Mouse (Mus musculus) liver, adult 2 months (tissue): ENCODE results near the gene Olfr1289. TPM values are rescaled to one million over a fixed set of nuclear protein-coding genes. Genes with fewer than 3 reads are reported as not detected.

Source experiments
- DNase-seq: peaks from one replicate; pipeline ENCODE4 v3.0.0-alpha.2; 2011; ENCODE audit warnings: low read depth, low spot score; ENCODE audit errors: extremely low read depth
- H3K27ac ChIP-seq: fragments of 200-500 bp; replicated peaks from 2 replicates; pipeline ENCODE4 v1.5.1; 2012; ENCODE audit warnings: low read depth, mild to moderate bottlenecking, control low read depth, inconsistent platforms, low read length; ENCODE audit not compliant: insufficient read depth
- H3K27me3 ChIP-seq: fragments of 200-500 bp; 2 replicates; pipeline ENCODE4 v1.6.1; 2012; ENCODE audit warnings: mild to moderate bottlenecking, moderate library complexity, low read length, inconsistent platforms; ENCODE audit not compliant: control insufficient read depth, insufficient read depth
- H3K36me3 ChIP-seq: fragments of 200-500 bp; 2 replicates; pipeline ENCODE4 v1.6.1; 2012; ENCODE audit warnings: low read length, inconsistent platforms; ENCODE audit not compliant: control insufficient read depth, insufficient read depth
- H3K4me1 ChIP-seq: fragments of 200-500 bp; 2 replicates; pipeline ENCODE4 v1.6.1; 2011; ENCODE audit warnings: low read length; ENCODE audit not compliant: control insufficient read depth, insufficient read depth
- H3K4me3 ChIP-seq: fragments of 200-500 bp; 2 replicates; pipeline ENCODE4 v1.5.1; 2011; ENCODE audit warnings: low read depth, mild to moderate bottlenecking, control low read depth, low read length, moderate library complexity; ENCODE audit not compliant: insufficient read depth
- H3K79me2 ChIP-seq: fragments of 200-500 bp; 2 replicates; pipeline ENCODE4 v1.6.1; 2012; ENCODE audit warnings: inconsistent platforms, mild to moderate bottlenecking, low read length, moderate library complexity; ENCODE audit not compliant: control insufficient read depth, insufficient read depth
- H3K9ac ChIP-seq: fragments of 200-500 bp; 2 replicates; pipeline ENCODE4 v1.6.1; 2012; ENCODE audit warnings: low read depth, mild to moderate bottlenecking, control low read depth, inconsistent platforms, low read length
- CTCF ChIP-seq: fragments of 200-500 bp; IDR thresholded peaks from 2 replicates; pipeline ENCODE4 v1.5.1; 2011; ENCODE audit warnings: low read depth, low read length, control low read depth
- POLR2A ChIP-seq: fragments of 200-500 bp; IDR thresholded peaks from 2 replicates; pipeline ENCODE4 v1.6.1; 2011; ENCODE audit warnings: low read length, control low read depth; ENCODE audit not compliant: insufficient read depth; ENCODE audit errors: extremely low read depth
- WGBS: fragments of 180-500 bp; shearing (Covaris S2); methylation state at CpG from one replicate; pipeline ENCODE4 v1.1.7; 2018; 5-methylcytosine and 5-hydroxymethylcytosine counted together
- polyA plus RNA-seq: library from polyadenylated mRNA; depleted of rRNA; stranded (reverse); fragments of >200 nt; gene quantifications from 2 replicates; pipeline ENCODE4 v1.2.3, GENCODE M21; 2012; rRNA removed
- total RNA-seq: library from RNA; depleted of rRNA; stranded (reverse); fragments of >200 nt; gene quantifications from 2 replicates; pipeline ENCODE4 v1.2.3, GENCODE M21; 2014; rRNA removed

The Olfr1289 gene
- total and polyA plus RNA-seq, 2 experiments: not detected

- 72% methylated on average over 1 of the region's 1 CpGs for WGBS
- no peaks in the 10 kb centered on the region for H3K4me1 ChIP-seq
- H3K79me2 ChIP-seq: no peaks in the 10 kb centered on the region
- H3K9ac ChIP-seq: no peak within 1 kb of the TSS
- no peak within 1 kb of the TSS for H3K4me3 ChIP-seq
- H3K27ac ChIP-seq: no peak within 1 kb of the TSS
- DNase-seq: no peak
- TF ChIP-seq CTCF (no peak), POLR2A (no peak)
- H3K27me3 ChIP-seq: no peaks in the 10 kb centered on the region
- H3K36me3 ChIP-seq: no peaks in the 10 kb centered on the region
Measured at GRCm38 (mm10) chr2:111524903-111525302, 44.3 kb downstream of the Olfr1289 start, which contains the start of gene Olfr1293-ps. Gene Olfr1293-ps, plus strand, starts transcription at chr2:111525203.

Other genes starting within 250 kb of the Olfr1289 start
- not detected in 2 replicates for gene Olfr1275, start 245.5 kb upstream of the Olfr1289 start, total RNA-seq
- gene Olfr1275, start 245.5 kb upstream of the Olfr1289 start, polyA plus RNA-seq: not detected in 2 replicates
- not detected in 2 replicates for gene Olfr1276, start 226.3 kb upstream of the Olfr1289 start, total RNA-seq
- gene Olfr1276, start 226.3 kb upstream of the Olfr1289 start, polyA plus RNA-seq: not detected in 2 replicates
- not detected in 2 replicates for gene Olfr1277, start 206.7 kb upstream of the Olfr1289 start, total RNA-seq
- not detected in 2 replicates for gene Olfr1277, start 206.7 kb upstream of the Olfr1289 start, polyA plus RNA-seq
- not detected in 2 replicates for gene Olfr1278, start 190.7 kb upstream of the Olfr1289 start, total RNA-seq
- gene Olfr1278, start 190.7 kb upstream of the Olfr1289 start, polyA plus RNA-seq: not detected in 2 replicates
- not detected in 2 replicates for gene Olfr1279, start 180.2 kb upstream of the Olfr1289 start, total RNA-seq
- gene Olfr1279, start 180.2 kb upstream of the Olfr1289 start, polyA plus RNA-seq: not detected in 2 replicates
- not detected in 2 replicates for gene Olfr1280, start 166.8 kb upstream of the Olfr1289 start, total RNA-seq
- gene Olfr1280, start 166.8 kb upstream of the Olfr1289 start, polyA plus RNA-seq: not detected in 2 replicates
- not detected in 2 replicates for gene Olfr1281, start 154.3 kb upstream of the Olfr1289 start, total RNA-seq
- gene Olfr1281, start 154.3 kb upstream of the Olfr1289 start, polyA plus RNA-seq: not detected in 2 replicates
- gene Olfr1282, start 144.7 kb upstream of the Olfr1289 start, total RNA-seq: not detected in 2 replicates
- gene Olfr1282, start 144.7 kb upstream of the Olfr1289 start, polyA plus RNA-seq: not detected in 2 replicates
- not detected in 2 replicates for gene Olfr1283, start 114.0 kb upstream of the Olfr1289 start, total RNA-seq
- gene Olfr1283, start 114.0 kb upstream of the Olfr1289 start, polyA plus RNA-seq: not detected in 2 replicates
- gene Olfr1284, start 105.3 kb upstream of the Olfr1289 start, total RNA-seq: not detected in 2 replicates
- not detected in 2 replicates for gene Olfr1284, start 105.3 kb upstream of the Olfr1289 start, polyA plus RNA-seq
- gene Olfr1286, start 57.7 kb upstream of the Olfr1289 start, total RNA-seq: not detected in 2 replicates
- gene Olfr1286, start 57.7 kb upstream of the Olfr1289 start, polyA plus RNA-seq: not detected in 2 replicates
- not detected in 2 replicates for gene Olfr1287, start 31.7 kb upstream of the Olfr1289 start, total RNA-seq
- gene Olfr1287, start 31.7 kb upstream of the Olfr1289 start, polyA plus RNA-seq: not detected in 2 replicates
- not detected in 2 replicates for gene Olfr1288, start 6.7 kb upstream of the Olfr1289 start, total RNA-seq
- gene Olfr1288, start 6.7 kb upstream of the Olfr1289 start, polyA plus RNA-seq: not detected in 2 replicates
- gene Olfr1290, start 13.0 kb downstream of the Olfr1289 start, total RNA-seq: not detected in 2 replicates
- not detected in 2 replicates for gene Olfr1290, start 13.0 kb downstream of the Olfr1289 start, polyA plus RNA-seq
- gene Olfr1291-ps1, start 16.4 kb downstream of the Olfr1289 start, total RNA-seq: not detected in 2 replicates
- not detected in 2 replicates for gene Olfr1291-ps1, start 16.4 kb downstream of the Olfr1289 start, polyA plus RNA-seq
- not detected in 2 replicates for gene Olfr1293-ps, start 44.4 kb downstream of the Olfr1289 start, total RNA-seq
- gene Olfr1293-ps, start 44.4 kb downstream of the Olfr1289 start, polyA plus RNA-seq: not detected in 2 replicates
- gene Olfr1294, start 59.5 kb downstream of the Olfr1289 start, total RNA-seq: not detected in 2 replicates
- gene Olfr1294, start 59.5 kb downstream of the Olfr1289 start, polyA plus RNA-seq: not detected in 2 replicates
- gene Olfr1295, start 88.9 kb downstream of the Olfr1289 start, total RNA-seq: not detected in 2 replicates
- not detected in 2 replicates for gene Olfr1295, start 88.9 kb downstream of the Olfr1289 start, polyA plus RNA-seq
- not detected in 2 replicates for gene Olfr1297, start 145.7 kb downstream of the Olfr1289 start, total RNA-seq
- not detected in 2 replicates for gene Olfr1297, start 145.7 kb downstream of the Olfr1289 start, polyA plus RNA-seq
- gene Olfr1298, start 168.4 kb downstream of the Olfr1289 start, total RNA-seq: not detected in 2 replicates
- gene Olfr1298, start 168.4 kb downstream of the Olfr1289 start, polyA plus RNA-seq: not detected in 2 replicates
- gene Olfr1299, start 180.6 kb downstream of the Olfr1289 start, total RNA-seq: not detected in 2 replicates
- not detected in 2 replicates for gene Olfr1299, start 180.6 kb downstream of the Olfr1289 start, polyA plus RNA-seq